Mouse (Mus musculus) kidney, postnatal 36 days (tissue): Measurements from ENCODE around the gene Tmem200a.

Source experiments
- DNase-seq, 2 experiments: peaks; one replicate each; pipeline ENCODE4 v3.0.0; 2021 to 2022; ENCODE audit warnings: mixed read lengths in 2 of 2

Gene Tmem200a

DNA sequence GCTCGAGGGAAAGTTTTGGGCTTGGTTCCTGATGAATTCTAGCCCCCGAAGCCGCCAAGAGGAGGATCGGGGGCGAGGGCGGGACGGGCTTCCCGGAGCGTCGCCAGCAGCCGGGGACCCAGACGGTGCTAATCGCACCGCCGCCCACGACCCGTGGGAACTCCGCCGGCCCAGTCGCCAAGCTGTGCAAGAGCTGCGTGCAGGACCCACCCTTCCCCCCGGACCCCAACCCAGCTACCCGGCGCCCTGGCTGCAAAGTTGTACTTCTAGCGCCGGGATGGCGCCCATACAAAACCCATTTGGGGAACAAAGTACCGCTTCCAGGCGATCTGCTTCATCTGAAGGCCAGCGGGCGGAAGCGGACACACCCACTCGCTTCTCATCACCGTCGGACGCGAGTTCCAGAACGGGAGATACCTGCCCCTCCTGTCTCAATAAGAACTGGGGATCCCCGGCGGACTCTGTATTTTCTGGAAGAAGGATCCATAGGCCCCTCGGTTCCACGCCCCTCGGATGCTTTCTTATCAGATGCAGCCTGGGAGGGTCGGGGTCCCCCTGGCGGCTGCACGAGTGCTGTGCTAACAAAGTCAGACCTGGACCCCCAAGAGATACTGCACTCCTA lies at the start of gene Tmem200a:
Tmem200a (minus strand) TSS at position 532 of the 622 bp plus-strand sequence.
- DNase-seq = peak; percentile 15 to 66

DNA sequence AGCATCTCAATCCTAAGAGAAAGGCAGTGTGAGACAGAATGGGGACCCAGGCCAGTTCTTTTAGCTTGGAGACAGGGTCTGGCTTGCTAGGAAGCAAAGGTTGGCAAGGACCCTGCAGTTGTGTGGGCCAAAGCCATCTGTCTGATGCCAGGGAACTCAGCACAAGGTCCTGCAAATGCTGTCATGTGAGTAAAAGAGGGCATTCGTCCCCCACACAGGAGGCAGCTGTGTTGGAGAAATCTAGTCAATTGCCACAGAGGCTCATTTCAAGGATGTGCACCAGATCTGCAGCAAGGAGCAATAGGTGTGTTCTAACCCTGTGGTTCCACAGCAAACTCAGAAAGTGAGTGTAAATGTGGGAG lies 41.0 kb upstream of the Tmem200a start:
- no peak for DNase-seq

DNA sequence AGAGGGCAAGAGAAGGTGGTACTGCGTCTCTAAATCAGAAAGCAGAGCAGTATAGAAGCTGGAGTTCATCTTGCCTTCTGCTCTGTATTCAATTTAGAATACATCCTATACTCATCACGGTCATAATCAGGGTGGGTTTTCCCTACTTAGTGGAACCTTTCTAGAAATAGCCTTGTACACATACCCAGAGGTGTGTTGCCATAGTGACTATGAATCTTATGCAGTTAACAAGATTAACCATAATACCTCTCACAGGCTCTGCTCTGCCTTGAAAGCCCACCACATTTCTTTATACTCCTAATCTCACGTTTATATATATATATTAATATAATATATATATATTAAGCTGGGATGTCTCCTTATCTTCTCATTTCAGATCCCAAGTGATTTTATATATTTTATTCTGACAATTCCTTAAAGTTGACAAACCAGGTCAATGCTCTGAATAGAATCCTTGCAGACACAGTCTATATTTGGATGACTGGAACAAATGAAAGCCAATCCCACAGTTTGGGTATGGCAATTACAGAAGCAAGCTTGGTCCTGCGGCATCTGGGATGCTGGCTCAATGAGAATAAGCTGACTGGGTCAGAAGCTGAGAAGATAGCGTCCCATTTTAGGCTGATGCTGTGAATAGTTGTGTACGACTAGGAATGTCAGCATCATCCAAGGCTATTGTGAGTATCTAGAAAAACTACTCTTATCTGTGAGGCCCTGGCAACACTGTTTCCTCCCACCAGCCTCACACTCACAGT lies 40.4 kb upstream of the Tmem200a start:
- no peak for DNase-seq

DNA sequence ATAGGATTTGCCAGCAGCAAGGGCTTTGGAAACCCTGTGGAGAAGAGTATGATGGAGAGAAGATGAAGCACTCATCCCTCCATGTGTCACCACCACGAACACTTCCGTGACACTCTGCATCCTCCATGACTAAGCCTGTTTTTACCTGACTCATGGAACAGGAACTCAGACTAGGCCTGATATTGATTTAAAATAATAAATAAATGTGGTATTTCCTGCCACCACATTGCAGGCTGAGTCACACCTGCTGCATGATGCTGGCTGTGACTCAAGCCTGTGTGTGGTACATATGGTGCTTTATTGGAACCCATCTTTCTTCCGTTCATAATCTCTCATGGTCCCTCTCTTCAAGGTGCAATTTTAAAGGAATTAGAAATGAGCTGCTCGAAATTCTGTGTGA lies 35.6 kb upstream of the Tmem200a start:
- DNase-seq = no peak

- no peak for DNase-seq
Observed at GRCm38 (mm10) chr10:26103330-26103982, 24.6 kb upstream of the Tmem200a start.

DNA sequence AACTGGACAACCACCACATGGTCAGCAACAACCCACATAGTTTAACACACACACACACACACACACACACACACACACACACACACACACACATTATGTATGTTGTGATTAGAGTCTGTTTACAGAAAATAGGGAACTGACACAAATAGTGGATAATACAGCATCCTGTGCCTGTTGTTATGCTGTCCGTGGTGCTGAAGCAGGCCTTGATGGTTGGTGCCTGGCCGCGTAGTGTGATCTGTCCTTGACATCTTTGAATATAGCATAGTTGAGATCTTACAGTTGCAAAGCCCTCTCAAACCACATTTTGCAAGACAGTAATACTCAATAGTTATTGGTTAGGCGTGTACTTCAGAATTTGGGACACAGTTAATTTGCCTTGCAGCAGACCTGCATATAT lies 3.2 kb upstream of the Tmem200a start:
- DNase-seq = peak in 1 of 2 experiments; percentile 15

GRCm38 (mm10) chr10:26079678-26080077 lies 826 bp upstream of the Tmem200a start:
- DNase-seq = no peak

- DNase-seq = peak in 1 of 2 experiments; percentile 6
Observed at GRCm38 (mm10) chr10:26077671-26078481, 976 bp downstream of the Tmem200a start, which contains the start of gene Gm9767. Gene Gm9767 (plus strand): TSS chr10:26078255.

- DNase-seq = no peak
Observed at GRCm38 (mm10) chr10:26076949-26077348, 1.9 kb downstream of the Tmem200a start.

GRCm38 (mm10) chr10:26071986-26072385 lies 6.9 kb downstream of the Tmem200a start:
- DNase-seq = no peak

- DNase-seq = no peak
Observed at GRCm38 (mm10) chr10:26063071-26063470, 15.8 kb downstream of the Tmem200a start.

DNA sequence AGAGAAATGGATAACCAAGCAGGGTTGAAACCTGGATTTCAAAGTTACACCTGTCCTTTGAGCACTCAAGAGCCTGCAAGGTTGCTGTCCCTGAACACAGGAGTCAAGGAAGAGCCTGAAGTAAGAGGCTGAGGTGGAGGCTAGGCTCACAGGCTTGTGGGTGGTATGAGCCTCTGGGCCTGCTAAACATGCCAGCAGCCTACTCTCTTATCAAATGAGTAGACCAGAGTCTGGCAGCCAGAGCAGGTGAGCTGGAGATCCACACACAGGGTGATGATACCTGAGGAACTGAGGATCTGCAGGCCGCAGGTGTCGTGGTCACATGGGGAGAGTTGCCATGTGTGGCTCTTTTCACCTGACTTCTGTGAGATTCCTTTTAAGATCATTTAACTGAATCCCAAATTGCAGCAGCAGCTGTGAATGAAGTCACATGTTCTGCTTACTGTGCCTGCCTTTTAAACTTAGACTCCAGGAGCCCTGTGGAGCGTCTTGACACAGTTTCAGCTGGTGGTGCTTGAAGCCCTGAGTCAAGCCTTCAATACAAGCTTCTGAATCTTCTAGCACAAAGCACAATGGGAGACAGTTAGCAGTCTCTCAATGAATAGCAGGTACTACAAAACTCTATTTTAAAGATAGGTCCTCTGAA lies 19.1 kb downstream of the Tmem200a start:
- DNase-seq = no peak

DNA sequence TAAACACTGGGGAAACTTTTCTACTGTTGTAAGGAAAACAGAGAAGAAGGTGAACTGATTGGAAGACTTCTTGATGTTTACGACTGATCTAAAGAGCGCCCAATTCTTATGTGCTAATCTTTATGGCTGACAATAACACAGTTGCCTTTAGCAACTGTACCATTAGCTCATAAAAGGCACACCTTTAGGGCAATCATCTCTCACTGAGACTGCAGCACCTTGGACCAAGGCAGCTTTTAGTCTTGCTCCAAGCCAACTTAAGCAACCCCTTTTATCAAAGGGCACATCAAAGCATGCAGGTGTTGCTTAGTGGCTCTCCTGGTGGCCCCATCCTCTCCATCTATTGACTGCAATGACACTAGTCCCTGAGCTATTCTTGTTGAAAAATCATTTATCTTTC lies 27.7 kb downstream of the Tmem200a start:
- no peak for DNase-seq

DNA sequence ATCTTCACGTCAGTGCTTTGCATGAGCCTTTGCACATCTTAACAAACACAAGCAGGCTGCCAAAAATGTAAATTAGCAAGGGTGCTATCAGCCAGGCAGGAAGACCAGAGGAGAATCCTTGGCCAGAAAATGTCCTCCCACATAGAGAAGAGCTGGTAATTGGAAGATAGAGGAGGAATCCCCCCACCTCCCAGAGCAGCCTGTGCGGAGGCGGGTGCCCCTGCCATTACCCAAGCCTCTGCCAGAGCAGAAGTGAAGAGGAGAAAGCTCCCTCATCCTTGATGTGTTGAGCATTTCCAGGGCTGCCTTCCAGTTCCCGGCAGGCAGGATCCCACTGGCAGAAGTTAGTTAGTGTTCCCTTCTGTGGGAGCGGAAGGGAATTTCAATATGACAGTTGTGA lies 43.9 kb downstream of the Tmem200a start:
- DNase-seq = no peak

DNA sequence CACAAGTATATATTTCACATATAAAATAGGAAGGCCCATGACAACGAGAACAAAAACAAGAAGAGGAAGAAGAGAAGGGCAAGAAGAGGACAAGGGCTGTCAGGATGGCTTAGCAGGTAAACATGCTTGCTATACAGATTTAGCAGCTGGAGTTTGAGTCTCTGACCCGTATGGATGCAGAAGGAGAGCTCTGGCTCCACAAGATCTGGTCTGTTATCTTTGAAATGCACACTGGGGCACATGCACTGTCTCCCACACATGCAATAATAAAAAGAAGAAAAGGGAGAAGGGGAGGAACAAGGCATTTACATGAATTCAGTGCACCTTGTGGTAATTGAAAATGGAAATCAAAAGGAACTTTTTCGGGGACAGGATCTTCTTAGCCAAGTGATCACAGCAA lies 60.1 kb downstream of the Tmem200a start:
- DNase-seq = no peak

- DNase-seq = no peak
Observed at GRCm38 (mm10) chr10:26014298-26014697, 64.6 kb downstream of the Tmem200a start.

DNA sequence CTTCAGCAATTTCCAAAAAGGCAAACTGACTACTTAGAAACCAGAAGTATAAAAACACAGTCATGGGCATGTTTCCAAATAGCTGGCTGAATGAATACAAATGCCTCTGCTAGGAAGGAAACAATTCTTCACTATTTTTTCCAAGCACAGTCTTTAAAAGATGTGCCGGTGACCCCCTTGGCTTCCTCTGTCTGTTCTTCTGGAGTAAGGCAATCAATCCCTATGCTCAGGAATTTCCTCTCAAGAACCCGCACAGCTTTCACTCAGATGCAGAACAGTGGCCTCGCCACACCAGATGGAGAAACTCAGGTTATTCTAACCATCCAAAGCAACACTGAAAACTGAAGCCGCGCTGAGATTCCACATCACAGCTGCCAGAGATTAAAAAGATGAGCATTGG lies 69.9 kb downstream of the Tmem200a start:
- DNase-seq = peak; percentile 6 to 14

DNA sequence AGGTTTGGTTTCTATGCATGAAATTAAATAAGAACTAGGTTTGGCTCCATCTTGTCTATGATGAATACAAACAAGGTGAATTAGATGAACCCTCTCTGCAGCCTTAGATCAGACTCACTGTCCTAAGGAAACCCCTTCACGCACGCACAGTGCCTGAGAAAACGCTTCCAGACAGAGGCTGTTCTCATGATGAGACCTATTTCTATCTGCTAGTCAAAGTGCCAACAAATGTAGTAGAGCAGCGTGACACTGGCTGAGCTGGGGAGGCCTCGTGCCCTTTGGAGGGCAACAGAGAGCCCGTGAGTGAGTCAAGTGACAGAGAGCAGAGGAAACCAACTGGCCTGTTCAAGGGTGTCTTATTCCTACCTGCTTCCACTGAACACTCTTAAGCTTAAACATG lies 73.4 kb downstream of the Tmem200a start:
- DNase-seq = no peak

GRCm38 (mm10) chr10:26000893-26001292 lies 78.0 kb downstream of the Tmem200a start:
- DNase-seq = no peak

- no peak for DNase-seq
Observed at GRCm38 (mm10) chr10:25999291-25999930, 79.4 kb downstream of the Tmem200a start.

- no peak for DNase-seq
Observed at GRCm38 (mm10) chr10:25984056-25984455, 94.8 kb downstream of the Tmem200a start.

- no peak for DNase-seq
Observed at GRCm38 (mm10) chr10:25982617-25983016, 96.2 kb downstream of the Tmem200a start.
